Mouse (Mus musculus) splenic B cell, adult 2 months (primary cell): ENCODE measurements around the gene Stk10.
A peak's percentile ranks its signal among the peaks of the same experiment; 100 is the strongest.
"Not testable (repeated sequence)": the region's sequence is repeated elsewhere in the genome, so short reads cannot be mapped to it uniquely, and the experiment has no call there.

ENCODE experiments used
- DNase-seq: peaks from one replicate; pipeline ENCODE4 v3.0.0-alpha.2; 2011; ENCODE audit warnings: low read depth, low spot score
- H3K27me3 ChIP-seq: 2 replicates; pipeline ENCODE4 v1.6.1; 2012; ENCODE audit warnings: mild to moderate bottlenecking, low read length, moderate library complexity, mixed read lengths; ENCODE audit not compliant: control insufficient read depth, poor library complexity, insufficient read depth, severe bottlenecking
- H3K36me3 ChIP-seq: 2 replicates; pipeline ENCODE4 v1.6.1; 2012; ENCODE audit warnings: mild to moderate bottlenecking, low read length, moderate library complexity, mixed read lengths; ENCODE audit not compliant: control insufficient read depth, poor library complexity, insufficient read depth, severe bottlenecking

Stk10 gene

GRCm38 (mm10) chr11:32514853-32515252, 18.3 kb upstream of the Stk10 start:
- H3K27me3 ChIP-seq, H3K36me3 ChIP-seq, DNase-seq: not testable (repeated sequence)

DNA sequence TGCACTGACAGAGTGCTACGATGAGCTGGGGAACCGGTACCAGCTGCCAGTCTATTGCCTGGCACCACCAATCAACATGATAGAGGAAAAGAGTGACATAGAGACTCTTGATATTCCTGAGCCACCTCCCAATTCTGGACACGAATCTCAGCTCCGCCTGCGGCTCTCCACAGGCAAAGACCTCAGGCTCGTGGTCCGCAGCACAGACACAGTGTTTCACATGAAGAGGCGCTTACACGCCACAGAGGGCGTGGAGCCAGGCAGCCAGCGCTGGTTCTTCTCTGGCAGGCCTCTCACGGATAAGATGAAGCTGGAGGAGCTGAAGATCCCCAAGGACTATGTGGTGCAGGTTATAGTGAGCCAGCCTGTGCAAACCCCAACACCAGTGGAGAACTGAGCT, 17.0 kb upstream of the Stk10 start:
- no peaks in the 10 kb centered on the region for H3K27me3 ChIP-seq
- no peak for DNase-seq
- H3K36me3 ChIP-seq, result no peaks in the 10 kb centered on the region

DNA sequence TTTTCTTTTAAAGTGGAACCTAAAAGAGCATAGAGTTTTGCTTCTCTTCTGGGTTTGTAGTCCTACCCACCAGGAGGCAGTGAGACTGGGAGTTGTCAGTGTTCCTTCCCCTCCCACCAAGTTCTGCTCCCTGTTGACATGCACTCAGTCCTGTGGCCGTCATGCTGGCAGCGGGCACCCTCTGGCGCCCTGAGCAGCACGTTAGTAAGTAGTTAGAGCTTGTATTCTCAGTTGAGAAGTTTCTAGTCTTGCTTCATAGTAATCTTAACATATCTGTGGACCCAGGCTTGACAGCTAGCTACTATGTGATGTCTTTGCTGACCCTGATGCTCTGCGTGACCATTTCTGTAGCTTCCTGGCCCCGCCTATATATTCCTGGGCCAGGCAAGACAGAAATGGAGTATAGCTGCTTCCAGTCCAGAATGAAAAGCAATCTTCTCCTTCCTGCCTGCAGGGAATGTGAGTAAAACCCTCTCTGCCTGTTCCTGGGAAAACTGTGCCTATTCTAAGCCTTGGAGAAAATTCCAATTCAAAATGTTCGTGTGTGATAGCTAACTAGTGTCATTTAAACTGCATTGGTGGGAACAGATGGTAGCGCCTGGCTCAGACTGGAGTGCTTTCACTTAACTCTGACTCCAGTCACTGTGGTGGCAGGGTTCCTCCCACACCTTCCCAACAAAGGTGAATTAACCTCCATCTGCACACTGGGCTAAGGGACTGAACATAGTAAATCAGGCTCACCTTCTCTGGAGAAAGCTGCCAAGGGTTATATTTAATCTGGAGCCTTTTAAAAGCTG, 16.0 kb upstream of the Stk10 start:
- no peaks in the 10 kb centered on the region for H3K27me3 ChIP-seq
- DNase-seq, result no peak
- H3K36me3 ChIP-seq, result no peaks in the 10 kb centered on the region

GRCm38 (mm10) chr11:32518770-32519169, 14.3 kb upstream of the Stk10 start:
- Histone ChIP-seq H3K27me3 (no peaks in the 10 kb centered on the region), H3K36me3 (no peaks in the 10 kb centered on the region)
- DNase-seq, result no peak

- DNase-seq, result no peak
- no peaks in the 10 kb centered on the region for H3K27me3 ChIP-seq
These were observed 13.8 kb upstream of the Stk10 start for GRCm38 (mm10) chr11:32519354-32519753.

GRCm38 (mm10) chr11:32521246-32521645, 11.9 kb upstream of the Stk10 start:
- H3K27me3 ChIP-seq, result no peaks in the 10 kb centered on the region
- no peak for DNase-seq
- no peaks in the 10 kb centered on the region for H3K36me3 ChIP-seq

More at GRCm38 (mm10) chr11:32519354-32519753, 13.8 kb upstream of the Stk10 start:
- H3K36me3 ChIP-seq, result no peaks in the 10 kb centered on the region

GRCm38 (mm10) chr11:32524122-32524920, 8.8 kb upstream of the Stk10 start:
- Histone ChIP-seq H3K36me3 (no peaks in the 10 kb centered on the region), H3K27me3 (no peaks in the 10 kb centered on the region)
- no peak for DNase-seq

DNA sequence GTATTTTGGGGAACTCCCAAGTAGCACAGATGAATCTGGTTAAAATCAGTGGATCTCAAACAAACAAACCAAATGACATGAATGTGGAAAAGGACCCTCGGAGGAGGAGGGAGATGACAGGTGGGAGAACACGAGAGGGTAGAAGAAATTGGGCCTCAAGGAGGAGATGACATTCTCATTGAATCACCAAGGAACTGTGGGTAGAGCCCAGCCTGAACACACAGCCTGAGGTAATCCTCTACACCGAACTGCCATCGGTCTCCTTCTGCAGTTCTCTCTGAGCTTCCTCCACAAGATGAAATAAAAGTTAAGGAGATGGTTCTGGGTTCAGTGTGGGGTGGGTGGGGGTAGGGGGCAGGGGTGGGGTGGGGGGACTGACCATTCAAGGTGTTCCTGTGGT, 6.1 kb upstream of the Stk10 start:
- no peak for DNase-seq
- H3K36me3 ChIP-seq, result no peaks in the 10 kb centered on the region
- no peaks in the 10 kb centered on the region for H3K27me3 ChIP-seq

DNA sequence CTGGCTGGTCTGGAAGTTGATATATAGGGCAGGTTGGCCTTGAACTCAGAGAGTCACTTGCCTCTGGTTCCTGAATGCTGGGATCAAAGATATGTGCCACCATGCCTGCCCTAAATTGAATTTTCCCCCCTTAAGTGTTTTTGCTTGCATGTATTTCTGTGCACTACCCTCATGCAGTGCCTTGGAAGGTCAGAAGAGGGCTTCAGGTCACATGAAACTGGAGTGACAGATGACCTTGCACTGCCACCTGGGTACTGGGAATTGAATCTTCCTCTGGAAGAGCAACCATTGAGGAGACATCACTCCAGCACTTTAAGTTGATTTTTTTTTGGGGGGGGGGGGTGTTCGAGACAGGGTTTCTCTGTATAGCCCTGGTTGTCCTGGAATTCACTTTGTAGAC, 3.0 kb upstream of the Stk10 start:
- DNase-seq, result peak; percentile 72
- no peaks in the 10 kb centered on the region; the same call in 1 of the 2 replicates for H3K36me3 ChIP-seq
- H3K27me3 ChIP-seq, result no peaks in the 10 kb centered on the region

GRCm38 (mm10) chr11:32531871-32532764, 987 bp upstream of the Stk10 start, which contains the start of gene Efcab9:
TSS of gene Efcab9 (minus strand) at chr11:32532081.
- DNase-seq, result no peak
- Histone ChIP-seq H3K27me3 (no peaks in the 10 kb centered on the region), H3K36me3 (peaks cover 4% of the 10 kb centered on the region; the same call in 1 of the 2 replicates)

- DNase-seq, result peak; percentile 84
- Histone ChIP-seq H3K36me3 (peaks cover 4% of the 10 kb centered on the region), H3K27me3 (no peaks in the 10 kb centered on the region)
These were observed 567 bp downstream of the Stk10 start for GRCm38 (mm10) chr11:32533482-32534261.

- no peaks in the 10 kb centered on the region for H3K27me3 ChIP-seq
- H3K36me3 ChIP-seq, result peaks cover 4% of the 10 kb centered on the region
- no peak for DNase-seq
These were observed 1.5 kb downstream of the Stk10 start for GRCm38 (mm10) chr11:32534453-32535075.

DNA sequence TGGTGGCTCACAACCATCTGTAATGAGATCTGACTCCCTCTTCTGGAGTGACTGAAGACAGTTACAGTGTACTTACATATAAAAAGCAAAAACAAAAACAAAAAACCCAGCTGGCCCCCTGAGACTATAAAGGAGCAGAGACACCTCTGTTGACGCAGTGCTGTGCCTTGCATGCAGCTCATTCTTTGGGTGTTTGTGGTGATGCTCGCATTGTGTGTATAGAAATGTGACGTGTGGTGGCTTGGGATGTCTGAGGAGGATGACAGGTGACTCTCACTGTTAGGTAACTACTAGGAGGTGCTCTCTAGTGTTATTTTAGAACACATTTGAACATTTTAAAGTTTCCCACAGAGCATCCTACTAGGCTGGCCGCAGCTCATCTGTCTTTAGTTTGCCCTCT, 2.5 kb downstream of the Stk10 start:
- no peak for DNase-seq
- Histone ChIP-seq H3K27me3 (no peaks in the 10 kb centered on the region), H3K36me3 (peaks cover 6% of the 10 kb centered on the region)
